Mouse (Mus musculus) layer of hippocampus, adult 11-12 months (tissue): ENCODE measurements around the gene Dmd.
"Not testable (repeated sequence)": the region's sequence is repeated elsewhere in the genome, so short reads cannot be mapped to it uniquely, and the experiment has no call there.

ENCODE experiments used
- DNase-seq: peaks from one replicate; pipeline ENCODE4 v3.0.0; 2022; ENCODE audit warnings: low spot score

The Dmd gene

DNA sequence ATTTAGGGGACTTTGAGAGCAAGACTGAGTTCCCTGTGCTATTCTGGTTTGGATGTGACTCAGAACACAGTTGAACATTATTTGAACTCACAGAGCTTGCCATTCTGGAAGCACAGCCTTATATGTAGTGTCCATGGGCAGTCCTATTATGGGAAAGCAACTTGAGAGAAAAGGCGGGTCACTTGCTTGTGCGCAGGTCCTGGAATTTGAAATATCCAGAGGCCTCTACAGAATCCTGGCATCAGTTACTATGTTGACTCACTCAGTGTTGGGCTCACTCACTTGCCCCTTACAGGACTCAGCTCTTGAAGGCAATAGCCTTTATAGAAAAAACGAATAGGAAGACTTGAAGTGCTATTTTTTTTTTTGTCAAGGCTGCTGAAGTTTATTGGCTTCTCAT is at the start of gene Dmd:
Gene Dmd, plus strand, starts transcription at position 241 of the 400 bp plus-strand sequence.
- DNase-seq, result no peak

GRCm38 (mm10) chrX:82901515-82901914 is 47.2 kb upstream of the Dmd start:
- no peak for DNase-seq

DNA sequence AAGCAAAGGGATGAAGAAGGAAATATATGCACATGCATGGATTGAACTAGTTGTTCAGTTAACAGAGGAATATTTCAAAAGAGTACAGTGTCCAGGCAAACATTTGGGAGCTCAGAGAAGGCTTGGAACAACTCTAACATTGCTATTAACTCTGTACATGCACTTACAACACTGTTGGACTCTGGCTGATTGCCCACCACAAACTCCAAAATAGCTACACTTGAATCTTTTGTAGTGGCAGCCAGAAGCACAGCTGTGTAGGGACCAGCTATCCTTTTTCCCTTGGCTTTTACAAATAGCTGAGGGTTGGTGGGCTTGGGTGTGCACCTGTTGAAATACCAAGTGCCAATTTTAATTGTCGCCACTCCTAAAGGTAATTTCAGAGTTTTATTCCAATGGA is 39.0 kb downstream of the Dmd start:
- DNase-seq, result no peak

DNA sequence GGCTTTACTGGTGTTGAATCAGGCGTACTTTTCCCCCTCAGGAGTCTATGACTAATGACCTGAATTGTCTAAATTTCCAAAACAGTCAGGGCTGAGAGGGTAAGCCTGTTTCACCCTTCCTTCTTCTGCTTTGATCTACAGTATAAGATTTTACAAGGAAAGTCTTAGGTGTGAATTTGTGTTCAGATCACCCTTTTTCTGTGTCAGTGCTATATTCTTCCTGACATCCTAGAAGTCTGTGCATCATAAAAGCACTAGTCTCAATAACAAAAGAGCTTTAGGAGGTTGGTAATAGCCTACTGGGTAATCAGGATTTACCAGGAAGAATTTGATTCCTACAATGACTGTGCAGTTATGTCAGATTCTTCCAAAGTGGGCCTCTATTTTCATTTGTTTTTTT is 101.5 kb downstream of the Dmd start:
- no peak for DNase-seq

DNA sequence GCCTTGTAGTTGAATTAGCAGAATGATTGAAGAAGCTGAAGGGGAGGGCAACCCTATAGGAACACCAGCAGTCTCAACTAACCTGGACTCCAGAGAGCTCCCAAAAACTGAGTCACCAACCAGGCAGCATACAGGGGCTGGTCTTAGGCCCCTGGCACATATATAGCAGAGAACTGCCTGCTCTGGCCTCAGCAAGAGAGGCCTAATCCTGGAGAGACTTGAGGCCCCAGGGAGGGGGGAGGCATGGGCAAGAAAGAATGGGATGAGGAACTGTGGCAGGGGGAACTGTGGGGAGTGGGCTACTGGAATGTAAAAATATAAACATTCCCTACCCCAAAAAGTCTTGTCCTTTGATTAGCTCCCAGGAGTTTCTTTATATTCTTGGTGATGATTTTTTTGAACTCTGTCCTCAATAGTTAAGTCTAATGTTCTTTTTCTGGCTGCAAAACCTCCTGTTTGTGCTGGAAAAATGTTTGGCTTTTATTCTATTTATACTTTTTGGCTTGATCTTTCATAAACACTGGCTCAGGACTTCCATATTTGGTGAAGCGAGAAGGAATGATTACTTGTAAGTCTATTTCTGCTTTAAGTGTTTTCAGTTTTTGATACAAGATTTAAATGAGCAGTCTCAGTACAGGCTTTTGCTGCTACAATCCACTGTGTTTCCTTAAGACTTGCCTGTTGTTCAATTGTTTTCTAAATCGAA is 167.7 kb downstream of the Dmd start:
- no peak for DNase-seq

DNA sequence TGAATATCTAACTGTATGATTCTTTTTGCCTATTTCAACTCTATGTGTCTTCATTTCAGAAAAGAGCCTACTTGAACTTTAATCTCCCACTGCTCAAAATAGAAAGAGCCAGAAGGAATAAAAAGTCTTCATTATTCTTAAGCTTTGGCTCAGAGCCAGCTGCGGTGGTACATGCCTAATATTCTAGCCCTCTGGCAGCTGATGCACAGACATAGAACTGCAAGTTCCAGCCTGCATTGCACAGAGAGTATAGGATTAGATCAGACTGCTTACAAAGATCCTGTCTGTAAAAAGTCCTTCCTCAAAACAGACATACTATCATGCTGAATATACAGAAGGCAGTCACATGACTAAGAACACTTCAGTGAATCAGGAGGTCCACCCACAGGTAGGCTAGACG is 168.5 kb downstream of the Dmd start:
- DNase-seq, result no peak

GRCm38 (mm10) chrX:83220563-83220962 is 271.9 kb downstream of the Dmd start:
- peak; percentile 12 for DNase-seq

DNA sequence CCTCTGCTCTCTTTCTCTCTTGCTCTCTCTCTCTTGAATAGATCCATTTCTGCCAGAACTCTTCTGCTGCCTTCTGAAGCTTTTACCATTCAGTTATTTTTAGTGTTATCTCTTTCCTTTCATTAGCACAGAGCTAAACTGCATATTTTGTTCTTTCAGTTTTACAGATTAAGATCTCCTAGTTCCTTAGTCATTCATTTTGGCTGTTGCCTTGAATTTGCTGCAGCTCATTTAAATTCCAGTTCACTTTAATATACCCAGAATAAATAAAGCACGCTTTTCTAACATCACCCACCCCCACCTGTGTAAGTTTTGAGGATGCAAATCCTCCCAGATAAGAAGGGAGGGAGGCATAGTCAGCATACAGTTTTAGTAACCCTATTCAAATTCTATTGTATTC is 272.4 kb downstream of the Dmd start:
- DNase-seq, result no peak

DNA sequence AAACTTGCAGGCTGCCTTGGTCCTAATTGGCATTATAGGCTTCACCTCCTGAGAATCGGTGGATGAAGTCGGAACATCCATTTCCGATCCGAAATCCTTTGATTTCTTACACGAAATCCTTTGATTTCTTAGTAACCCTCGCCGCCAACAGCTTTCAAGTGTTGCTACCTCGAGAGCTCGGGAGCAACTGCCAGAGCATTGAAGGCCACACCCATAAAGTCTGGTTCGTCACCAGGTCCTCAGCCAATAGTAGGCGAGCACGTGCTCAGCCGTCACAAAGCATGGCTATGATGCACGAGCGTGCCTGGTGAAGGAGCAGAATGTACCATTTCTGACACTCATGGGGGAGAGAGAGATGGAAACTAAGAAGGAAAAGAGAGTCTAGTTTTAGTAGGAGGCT is 538.9 kb downstream of the Dmd start, which contains the start of gene Tsga8:
Gene Tsga8, minus strand, starts transcription at position 327 of the 400 bp plus-strand sequence.
- DNase-seq, result no peak

DNA sequence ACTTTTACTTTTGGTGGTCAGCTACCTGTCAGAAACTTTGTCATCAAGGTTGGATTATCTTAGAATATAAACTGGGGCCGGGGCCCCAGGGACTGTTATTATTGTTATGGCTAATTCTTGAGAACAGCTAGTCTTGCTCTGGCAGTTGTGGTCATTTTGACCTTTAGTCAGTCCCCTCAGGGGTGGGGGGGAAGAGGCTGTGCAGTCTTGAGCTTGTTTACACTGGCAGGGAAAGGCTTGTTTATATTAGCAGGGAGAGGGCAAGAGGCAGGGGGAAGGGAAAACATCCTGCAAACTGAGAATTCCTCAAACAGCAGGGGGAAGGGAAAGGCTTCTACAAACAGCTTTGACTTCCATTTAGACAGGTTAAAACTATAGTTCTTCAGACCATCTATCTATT is 726.3 kb downstream of the Dmd start:
- DNase-seq, result no peak

- DNase-seq, result no peak
These were observed 737.9 kb downstream of the Dmd start for GRCm38 (mm10) chrX:83686547-83686946.

DNA sequence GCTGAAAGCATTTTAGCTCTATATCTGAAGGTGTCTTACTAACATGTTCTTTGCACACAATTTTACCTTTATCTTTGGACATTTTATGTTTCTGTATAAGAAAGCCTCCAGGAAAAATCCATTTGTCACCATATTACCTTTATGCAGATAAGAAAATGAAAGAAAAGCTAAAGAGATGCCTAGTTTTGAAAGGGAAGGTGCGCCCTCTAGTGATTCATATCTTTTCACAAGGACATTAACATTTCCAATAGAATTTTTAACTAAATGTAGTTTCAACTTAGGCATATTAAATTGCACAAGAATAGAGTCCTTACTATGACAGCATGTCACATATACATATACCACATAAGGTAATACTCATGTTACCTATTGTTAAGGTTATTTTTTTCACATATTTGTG is 791.9 kb downstream of the Dmd start:
- DNase-seq, result peak; percentile 17

DNA sequence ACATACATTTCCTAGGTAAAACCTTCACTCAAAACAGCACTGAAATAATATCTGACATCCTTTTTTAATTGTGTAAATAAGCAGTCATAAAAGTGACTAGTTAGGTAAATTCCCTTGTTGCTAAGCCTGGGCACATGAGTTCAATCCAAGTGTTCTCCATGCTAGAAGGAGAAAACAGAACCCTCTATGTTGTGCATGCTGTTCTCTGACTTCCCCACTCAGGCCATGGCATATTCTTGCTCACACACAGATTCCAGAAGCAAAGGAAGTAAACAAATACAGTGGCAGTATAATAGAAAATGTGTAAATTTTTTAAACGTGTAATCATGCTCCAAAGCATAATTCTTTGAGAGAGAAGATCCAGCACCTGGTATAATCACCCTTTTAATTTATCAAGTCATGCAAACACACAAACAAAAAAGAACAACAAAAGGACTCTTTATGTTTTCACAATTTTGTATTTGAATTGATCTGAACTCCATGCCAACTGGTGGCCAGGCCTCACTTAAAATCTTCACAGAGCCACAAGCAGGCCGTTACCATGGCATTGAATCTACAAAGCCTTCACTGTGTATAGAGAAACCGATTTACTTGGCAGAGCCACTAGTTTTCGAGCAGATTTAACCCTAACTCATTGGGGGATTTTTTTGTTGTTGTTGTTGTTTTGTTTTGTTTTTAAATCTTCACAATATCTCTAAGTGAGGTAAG is 797.8 kb downstream of the Dmd start:
- no peak for DNase-seq

DNA sequence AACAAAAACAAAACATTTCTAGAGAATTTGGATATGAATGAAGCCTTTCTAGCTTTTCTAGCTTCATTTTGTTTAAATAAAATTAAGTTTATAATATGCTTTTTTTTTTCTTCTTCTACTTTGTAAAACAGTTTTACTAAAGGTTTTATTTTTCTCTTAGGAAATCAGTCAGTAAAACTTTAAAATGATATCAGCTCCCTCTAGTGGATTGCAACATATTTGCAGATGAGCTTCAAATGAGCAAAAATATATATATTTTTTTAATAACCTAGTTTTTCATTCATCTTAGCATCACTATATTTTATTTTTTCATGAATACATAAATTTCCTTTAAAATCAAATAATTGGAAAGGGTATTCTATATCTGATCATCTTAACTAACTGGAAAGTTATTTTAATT is 838.7 kb downstream of the Dmd start:
- DNase-seq, result no peak

DNA sequence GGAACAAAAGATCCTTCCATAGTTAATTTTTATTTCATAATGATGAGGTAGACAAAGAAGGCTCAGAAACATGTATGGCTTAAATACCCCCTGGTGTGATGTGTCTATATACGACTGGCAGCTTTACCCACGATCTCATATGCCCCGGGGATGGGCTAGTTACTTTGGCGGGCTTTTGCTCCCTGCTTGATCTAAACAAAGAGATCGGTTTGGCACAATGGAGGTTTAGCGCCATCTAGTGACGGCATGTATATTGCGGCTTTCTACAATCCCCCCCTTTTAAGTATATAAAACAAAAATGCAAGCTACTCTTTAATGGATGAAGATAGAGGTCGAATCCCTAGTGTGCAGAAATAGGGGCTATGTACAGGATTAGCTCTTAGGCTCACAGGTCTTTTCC is 918.8 kb downstream of the Dmd start:
- DNase-seq, result peak; percentile 24

DNA sequence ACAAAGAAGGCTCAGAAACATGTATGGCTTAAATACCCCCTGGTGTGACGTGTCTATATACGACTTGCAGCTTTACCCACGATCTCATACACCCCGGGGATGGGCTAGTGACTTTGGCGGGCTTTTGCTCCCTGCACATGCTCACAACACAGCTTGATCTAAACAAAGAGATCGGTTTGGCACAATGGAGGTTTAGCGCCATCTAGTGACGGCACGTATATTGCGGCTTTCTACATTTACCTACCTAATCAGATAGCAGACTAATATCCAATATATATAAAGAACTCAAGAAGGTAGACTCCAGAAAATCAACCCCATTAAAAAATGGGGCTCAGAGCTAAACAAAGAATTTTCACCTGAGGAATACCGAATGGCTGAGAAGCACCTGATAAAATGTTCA is 926.7 kb downstream of the Dmd start:
- DNase-seq, result peak; percentile 11

DNA sequence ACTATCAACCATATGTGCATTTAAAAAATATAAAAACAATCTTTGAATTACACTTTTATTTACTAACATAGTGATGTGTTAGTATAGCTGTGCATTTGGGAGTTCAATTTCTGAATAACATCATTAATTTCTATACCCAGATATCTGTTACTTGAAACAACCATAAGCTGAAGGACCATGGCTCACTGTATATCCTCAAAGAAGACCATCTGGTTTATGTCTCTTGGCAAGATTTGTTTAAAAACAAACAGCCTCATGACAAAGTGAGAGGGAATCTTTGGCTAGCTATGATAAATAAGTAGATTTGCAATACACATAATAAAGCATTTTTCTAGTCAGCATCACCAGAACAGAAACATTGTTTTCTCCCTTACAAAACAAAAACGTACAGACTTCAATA is 1027.2 kb downstream of the Dmd start:
- no peak for DNase-seq

- peak; percentile 31 for DNase-seq
These were observed 1052.6 kb downstream of the Dmd start for GRCm38 (mm10) chrX:84001294-84001693.

DNA sequence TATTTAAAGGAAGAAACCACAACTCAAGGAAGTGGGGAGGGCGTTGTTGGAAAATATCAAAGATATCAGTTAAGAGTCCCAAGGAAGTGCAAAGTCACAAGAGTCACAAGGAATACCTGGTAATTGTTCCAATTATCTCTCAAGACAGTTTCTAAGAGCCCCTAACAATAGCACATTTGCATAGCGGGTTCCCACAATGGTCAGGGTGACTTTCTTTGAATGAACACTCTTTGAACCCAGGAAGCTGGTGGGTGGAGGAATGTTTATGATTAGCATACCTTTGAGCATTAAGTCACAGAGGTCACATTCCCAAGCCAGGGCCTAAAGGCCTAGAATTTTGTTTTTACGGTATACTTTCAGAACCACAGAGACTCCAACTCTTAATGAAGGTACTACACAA is 1113.8 kb downstream of the Dmd start:
- not testable (repeated sequence) for DNase-seq

GRCm38 (mm10) chrX:84165872-84166271 is 1217.2 kb downstream of the Dmd start:
- no peak for DNase-seq

GRCm38 (mm10) chrX:84241297-84241859 is 1292.7 kb downstream of the Dmd start:
- no peak for DNase-seq

DNA sequence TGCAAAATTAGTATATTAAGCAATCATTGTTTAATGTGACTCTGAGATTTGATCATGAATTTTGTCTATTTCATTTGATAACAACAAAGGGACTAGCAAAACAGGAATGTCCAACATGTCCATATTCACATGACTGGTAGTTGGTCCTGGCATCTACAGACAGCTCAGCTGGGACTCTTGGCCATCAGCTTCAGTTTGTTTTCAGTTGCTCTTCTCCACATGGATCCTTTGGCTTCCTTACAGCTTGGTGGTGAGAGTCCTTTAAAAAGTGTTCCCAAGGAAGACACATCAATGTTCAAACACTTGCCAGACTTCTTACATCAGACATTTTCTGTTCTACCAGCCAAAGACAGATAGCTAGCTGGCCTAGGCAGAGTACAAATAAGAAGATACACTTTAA is 1381.9 kb downstream of the Dmd start:
- no peak for DNase-seq

DNA sequence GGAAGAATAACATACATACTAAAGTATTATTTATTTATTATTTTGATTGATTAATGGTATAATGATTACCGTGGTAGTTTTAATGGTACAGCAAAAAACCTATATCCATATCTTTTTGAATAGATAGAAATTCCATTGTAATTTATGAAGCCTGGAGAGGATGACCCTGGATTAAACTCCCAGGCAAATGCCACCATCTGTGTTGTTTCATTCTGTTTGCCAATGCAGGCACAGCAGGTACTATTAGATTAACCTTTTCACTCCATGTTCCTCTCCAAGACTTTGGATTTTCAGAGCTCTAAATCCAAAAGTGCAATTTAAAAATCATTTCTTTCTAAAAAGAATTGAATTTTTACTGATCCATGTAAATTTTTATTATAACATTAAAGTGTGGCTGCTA is 1383.5 kb downstream of the Dmd start:
- no peak for DNase-seq
